Mouse (Mus musculus): ENCODE measurements around the gene Dcaf1.

The Dcaf1 gene

DNA sequence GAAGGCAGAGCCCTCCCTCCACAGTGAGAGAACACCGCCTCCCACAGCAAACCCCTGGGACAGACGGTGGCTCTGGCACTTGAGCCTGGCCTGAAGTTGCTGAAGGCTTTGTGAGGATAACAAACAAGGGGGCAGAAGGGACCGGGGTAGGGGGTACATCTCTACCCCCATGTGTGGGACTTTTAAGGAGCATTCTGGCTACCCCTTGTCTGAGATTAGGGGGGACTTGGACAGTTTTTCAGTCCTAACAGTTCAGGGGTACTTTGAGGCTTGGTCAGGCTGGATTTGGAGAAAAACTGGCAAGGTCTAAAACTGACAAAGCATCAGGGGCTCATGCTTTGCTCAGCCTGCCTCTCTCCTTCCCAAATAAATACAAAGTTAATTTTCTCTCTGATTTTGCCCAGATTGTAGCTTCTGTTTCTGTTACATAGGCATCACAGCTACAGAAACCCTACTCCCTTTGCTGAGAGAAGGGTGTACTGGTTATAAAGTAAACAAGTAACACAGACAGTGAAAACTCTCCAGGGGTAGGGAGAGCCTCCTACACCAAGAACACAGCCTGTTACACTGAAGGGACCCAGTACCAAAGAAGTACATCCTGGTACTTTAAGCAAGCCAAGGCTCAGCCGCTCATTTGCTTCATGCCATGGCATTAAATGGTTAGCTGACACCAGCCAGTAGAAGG lies 59.5 kb downstream of the Dcaf1 start:
- peak; percentile 68 for DNase-seq

DNA sequence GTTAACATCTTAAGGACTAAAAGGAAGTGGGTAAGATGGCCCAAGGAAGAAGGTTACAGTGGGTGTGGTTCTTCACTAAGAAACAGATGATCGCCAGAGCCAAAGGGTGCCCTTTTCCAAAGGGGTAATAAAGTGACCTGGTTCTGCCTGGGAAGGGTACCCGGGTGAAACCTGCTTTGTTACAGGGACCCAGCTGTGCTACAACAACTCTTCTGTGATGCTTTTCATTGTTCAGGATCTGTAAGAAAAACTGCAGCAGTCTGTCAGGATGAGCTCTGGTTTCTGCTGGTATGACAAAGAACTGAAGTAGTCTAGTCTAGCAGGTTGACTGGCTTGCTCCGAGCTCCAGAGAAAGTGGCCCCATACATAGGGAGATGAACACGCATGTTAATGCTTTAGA lies 60.5 kb downstream of the Dcaf1 start:
- peak; percentile 80 for DNase-seq

DNA sequence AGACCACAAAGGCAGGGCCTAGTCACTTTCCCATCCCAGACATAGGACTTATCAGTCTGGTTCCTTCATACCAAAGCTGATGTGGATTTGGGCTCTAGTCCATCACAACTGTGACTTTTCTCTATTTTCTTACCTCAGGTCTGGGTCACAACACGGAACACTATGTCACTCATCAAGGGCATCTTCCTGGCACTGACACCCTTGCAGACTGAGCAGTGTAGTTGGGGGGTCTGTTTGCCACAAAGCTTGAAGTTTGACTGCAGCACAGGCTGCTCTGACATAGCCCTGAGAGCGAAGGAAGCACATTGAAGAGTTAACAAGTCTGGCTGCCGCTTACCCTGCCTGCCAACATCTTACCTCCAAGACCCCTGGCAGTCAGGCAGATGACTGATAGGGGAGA lies 61.4 kb downstream of the Dcaf1 start:
- peak; percentile 80 for DNase-seq

DNA sequence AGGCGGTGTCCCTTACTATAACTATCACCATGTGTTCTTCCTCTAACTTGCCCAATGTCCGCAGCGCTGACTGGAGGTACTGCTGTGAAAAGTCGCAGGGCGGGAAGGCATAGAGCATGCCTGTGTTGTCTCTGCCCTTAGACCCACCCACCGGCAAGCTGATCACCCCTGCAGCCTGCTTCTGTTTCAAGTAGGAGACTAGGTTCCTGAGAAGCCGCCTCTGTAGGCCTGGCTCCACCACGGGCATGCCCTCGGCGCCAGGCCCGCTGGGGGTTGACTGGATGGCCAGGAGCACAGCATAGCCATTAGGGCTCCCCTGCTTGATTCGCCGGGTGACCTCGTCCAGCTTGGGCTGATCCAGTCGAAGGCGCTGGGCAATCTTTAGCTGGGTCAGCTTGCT lies 62.6 kb downstream of the Dcaf1 start:
- DNase-seq = peak; percentile 89

DNA sequence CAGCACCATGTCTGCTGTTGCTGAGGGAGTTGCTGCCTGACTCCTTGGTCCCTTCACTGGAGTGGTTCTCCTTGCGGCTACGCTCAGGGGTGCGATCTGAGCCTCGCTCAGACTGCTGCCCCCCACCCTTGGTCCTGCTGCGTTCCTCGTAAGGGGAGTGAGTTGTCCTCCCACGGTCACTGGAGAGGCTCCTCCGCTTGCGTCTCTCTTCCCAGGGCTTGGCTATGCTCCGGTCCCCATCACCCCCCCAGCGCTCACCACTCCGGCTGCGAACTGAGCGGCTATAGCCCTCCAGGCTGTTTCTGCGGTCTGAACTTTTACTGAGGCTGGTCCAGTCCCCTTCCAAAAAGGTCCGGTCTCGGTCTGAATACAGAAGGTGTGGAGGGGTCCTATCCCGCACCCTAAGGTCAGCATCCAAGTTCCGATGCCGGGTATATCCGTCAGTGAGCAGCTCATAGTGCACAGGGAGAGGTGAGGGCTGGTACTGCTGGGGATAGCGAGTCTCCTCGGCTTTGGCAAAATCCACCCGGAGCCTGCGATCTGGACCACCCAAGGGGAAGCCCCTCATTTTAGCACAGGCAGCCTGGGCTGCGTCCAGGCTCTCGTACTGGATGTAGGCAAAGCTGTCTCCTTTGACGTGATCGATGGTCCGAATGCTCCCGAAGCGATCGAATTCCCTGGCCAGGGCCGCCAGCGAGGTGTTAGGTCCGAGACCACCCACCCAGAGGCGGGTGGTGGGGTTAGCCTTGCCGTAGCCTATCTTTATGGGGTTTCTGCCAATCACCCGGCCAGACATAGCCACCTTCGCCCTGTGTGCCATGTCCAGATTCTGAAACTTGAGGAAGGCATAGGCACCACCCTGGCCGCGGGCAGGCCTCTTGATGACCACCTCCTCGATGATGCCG lies 63.6 kb downstream of the Dcaf1 start:
- peak; percentile 90 for DNase-seq

DNA sequence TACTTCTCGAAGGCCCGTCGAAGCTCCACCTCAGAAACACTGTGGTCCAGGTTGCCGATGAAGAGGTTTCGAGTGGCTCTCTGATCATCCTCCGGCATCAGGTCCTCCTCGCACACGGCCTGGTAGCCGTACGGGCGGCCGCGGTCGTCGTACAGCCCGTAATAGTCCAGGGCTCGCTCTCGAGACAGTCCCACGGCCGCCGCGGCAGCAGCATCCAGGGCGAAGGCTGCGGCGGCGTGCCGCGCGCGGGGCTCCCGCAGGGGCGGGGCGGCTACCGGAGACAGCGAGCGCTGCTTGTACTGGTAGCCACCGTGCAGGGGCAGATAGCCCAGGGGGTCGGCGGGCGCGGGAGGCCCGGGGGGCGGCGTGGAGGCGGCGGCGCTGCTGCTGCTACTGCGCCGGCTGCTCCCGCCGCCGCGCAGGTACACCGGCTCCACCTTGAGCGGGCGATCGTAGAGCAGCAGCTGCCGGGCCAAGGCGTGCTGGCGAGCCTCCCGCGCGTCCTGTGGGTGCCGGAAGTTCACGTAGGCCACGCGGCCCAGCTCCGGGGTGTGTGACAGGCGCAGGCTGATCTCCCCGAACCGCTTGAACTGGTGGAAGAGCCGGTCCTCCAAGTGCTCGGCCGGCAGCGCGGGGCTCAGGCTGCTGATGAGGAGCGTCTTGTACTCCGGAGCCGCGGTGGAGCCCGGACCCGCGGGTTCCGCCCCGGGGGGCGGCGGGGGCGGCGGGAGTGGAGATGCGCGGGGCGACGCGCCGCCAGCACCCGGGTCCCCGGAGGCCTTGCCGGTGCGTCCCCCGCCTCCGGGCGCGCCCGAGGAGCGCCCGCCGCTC lies 64.4 kb downstream of the Dcaf1 start:
- peak; percentile 94 for DNase-seq

DNA sequence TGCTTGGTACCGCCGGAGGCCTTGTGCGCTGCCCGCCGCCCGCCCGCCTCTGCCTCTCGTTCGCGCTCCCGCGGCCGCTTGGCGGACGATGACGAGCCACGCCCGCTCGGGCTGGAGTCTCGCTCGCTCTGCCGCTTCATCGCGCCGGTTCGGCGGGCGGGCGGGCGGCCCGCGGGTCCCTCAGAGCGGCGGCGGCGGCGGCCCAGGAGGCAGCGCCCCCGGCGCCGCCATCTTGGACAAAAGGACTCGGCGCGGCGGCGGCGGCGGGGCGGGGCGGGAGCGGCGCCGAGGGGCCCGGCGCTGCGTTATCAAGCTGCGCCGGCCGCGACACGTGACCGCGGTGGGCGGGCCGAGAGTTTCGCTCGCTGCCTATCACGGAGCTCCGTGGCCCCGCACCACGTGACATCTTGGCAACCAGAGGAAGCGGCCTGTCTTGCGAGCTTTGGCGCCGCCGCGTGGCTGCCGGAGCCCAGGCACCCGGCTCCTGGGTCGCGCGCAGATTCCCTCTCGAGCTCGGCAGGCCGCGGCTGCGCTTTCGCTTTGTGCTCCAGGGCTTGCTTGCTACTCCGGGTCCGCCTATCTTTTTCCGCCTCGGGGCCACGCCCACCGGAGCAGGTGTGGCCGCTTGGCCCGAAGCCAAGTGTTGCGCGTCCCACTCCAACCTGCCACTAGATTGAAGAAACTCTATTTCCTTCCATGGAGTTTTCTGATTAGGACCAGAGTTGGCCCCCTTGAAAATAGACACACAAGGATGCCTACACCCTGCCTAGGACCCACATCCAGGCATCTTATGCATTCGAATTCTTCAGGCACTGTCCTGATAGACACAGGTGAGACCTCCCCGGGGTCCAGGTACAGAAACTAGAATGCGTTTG lies 65.4 kb downstream of the Dcaf1 start, which contains the start of gene Rbm15b:
Gene Rbm15b, minus strand, starts transcription at position 601 of the 875 bp plus-strand sequence.
- peak; percentile 100 for DNase-seq

DNA sequence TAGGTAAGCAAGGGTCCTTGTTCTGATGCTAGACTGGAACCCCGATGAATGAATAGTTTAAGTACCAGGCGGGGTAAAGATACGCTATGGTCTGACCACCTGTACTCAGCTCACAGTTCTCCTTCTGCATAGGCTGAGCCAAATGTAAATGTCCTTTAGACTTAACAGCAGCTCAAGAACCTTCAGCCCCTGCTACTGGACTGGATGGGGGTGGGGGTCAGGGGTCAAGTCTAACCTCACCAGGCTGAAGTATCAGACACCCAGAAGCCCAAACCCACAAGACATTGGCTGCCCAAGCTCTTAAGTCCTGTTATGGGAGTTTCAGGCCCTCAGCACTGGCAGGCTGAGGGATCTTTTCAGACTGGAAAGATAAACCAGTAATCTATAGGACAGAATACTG lies 66.7 kb downstream of the Dcaf1 start:
- peak; percentile 87 for DNase-seq

DNA sequence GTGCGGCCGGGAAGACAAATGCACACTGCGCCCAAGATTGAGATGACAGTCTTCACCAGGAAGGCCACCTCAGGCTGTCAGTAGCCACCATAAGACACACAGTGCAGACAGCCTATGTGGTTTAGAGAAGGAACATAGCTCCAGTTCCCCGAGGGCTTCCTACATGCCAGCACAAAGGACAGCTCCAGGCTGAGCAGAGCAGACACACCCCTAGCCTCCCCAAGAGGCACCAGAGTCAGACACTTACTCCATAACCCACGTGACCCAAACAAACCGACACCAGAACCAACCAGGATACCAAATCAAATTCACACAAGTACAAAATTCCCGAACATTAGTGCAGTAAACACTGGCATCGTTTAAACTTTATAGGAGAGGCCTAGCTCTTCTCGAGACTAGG lies 67.6 kb downstream of the Dcaf1 start:
- peak; percentile 87 for DNase-seq

DNA sequence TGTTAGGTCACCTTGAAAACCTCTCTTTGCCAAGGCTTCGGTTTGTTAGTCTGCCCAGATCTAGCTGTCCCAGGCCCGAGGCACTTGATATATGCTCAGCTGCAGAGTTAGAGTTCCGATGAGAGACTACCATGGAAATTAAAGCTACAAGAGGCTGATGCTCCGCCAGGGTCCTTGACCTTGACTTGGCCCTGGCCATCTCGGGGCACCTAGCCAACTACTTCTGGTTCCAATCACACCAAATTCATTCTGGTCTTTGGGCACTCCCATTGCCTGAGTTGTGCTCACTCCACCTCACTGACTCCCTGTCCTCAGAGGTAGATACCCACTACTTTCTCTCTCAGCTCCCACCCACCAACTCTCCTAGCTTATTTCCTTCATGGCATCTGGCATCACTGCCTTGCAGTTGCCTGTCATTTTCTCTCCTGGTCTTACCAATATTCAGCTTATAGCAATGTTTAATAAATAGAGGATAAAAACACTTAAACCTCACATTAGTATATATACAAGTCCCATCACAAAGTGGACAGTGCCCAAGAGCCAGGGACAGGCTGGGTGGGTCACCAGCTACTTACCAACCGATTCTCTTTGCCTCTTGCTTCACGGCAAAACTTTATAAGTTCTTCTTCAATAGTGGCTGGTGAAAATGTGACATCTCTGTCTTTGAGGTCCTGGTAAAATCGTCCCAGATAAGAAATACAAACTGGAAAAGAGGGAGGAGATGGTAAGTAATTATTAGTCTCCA lies 69.0 kb downstream of the Dcaf1 start:
- DNase-seq = peak; percentile 91

DNA sequence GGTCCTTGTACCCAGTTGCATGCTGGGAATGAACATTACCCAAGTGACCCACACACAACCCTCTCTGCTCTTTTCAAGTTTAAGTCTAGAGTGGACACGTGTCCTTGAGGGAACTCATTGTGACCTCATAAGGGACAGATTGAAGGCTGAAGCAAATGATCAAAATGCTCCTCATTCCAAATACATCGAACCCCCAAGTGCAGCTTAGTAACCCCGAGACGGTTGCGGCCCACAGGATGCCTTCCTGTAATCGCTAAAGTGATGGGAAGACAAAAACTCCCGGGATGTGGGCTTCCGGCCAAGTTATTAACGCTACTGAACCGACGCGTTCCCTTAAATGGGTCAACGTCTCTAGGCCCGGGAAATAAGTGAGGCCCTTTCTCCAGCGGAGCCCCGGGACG lies 69.7 kb downstream of the Dcaf1 start:
- DNase-seq = no peak

DNA sequence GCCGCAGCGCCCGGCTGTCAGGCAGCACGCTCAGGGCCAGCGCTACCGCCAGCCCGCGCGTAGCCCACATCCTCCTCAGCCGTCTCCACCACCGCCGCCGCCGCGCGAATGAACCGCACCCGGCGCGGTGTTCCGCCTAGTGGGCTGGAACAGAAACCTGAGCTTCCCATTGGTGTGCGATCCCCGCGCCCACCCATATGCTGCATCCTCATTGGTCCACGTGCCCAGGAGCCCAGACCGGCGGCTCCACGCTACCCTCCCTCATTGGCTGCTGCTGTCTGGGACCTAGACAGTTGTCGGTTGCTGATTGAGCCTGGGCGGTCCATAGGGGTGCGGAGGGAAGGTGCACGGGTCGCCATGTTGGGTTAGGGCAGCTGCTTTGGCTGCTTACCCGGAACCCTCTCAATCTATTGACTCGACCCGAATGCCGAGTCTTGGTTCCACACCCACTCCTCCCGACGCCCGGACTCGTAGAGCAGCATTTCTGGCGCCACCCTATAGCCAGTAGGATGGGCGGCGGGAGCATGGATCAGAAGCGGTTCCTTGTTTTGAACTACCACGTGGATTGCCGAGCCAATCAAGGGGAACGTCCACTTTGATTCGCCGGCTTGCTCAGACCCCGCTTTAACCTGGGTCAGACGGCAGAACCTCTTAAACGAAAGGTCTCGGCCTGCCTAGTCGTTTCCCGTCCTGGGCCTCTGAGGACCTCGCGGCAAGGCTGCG lies 70.3 kb downstream of the Dcaf1 start, which contains the start of gene Manf:
Gene Manf, minus strand, starts transcription at position 151 of the 723 bp plus-strand sequence.
- peak; percentile 100 for DNase-seq

DNA sequence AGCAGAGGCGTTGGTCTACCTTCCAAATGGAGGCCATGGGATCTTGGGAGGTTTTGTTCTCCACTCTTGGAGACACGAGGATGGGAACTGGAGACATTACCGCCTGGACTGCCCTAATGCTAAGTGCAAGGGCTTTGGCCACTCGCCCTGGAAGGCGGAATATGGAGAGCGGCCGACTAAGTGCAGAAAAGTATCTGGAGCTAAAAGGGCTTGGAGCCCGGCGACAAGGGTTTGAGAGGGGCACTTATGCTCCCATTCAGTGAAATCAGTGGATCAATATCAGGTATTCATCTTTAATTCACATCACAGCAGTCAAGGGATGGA lies 70.8 kb downstream of the Dcaf1 start:
- no peak for DNase-seq

DNA sequence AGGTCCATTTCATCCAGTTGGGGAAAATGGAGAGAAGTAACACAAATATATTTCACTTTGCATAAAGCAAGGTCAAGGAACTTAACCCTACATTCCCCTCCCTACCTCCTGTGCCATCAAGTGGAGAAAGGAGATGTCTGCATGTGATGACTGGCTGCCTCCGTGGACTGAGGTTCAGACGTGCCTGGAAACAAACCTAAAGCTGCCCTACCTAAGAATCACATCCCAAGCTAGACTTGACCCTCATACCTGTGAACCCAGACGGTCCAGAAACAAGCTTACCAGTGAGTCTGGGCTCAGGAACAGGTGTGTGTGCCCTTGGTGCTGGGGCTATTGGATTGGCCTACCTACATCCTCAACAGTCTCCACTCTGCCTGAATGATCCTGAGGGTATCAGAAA lies 71.7 kb downstream of the Dcaf1 start:
- no peak for DNase-seq

DNA sequence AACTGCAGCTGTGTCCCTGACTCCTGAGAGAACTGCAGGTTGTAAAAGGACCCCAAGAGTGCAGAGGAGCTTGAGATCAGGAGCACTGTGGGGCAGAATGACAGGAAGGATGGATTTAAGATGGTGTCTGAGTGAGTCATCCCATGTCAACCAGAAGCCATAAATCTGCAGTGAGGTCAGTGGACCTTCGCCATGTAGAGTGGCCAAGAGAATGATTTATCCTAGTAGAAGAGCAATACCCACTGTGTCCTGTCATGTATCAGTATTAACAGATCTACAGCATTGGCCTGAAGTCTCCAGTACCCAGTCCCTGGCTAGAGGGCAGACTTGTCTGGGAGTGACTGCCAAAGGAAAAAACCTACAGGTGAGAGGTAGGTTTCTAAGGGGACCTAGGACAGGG lies 77.2 kb downstream of the Dcaf1 start:
- DNase-seq = no peak

DNA sequence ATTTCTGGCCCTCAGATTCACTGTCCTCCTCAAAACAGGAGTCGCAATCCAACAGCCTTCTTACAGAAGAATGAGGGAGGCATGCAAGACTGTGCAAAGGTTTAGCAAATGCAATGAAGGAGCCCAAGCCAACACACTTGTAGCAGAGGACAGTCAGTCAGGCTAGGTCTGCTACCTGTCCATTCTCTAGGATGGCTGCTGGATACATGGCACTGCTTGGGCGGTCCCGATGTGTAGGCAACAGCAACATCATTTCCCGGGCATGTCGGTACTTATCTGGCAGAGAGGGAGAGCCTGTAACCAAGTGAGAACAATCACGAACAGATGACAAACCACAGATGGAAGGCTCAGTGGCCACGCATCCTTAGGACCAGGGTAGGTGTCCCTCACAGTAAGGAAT lies 79.9 kb downstream of the Dcaf1 start:
- peak; percentile 80 for DNase-seq

DNA sequence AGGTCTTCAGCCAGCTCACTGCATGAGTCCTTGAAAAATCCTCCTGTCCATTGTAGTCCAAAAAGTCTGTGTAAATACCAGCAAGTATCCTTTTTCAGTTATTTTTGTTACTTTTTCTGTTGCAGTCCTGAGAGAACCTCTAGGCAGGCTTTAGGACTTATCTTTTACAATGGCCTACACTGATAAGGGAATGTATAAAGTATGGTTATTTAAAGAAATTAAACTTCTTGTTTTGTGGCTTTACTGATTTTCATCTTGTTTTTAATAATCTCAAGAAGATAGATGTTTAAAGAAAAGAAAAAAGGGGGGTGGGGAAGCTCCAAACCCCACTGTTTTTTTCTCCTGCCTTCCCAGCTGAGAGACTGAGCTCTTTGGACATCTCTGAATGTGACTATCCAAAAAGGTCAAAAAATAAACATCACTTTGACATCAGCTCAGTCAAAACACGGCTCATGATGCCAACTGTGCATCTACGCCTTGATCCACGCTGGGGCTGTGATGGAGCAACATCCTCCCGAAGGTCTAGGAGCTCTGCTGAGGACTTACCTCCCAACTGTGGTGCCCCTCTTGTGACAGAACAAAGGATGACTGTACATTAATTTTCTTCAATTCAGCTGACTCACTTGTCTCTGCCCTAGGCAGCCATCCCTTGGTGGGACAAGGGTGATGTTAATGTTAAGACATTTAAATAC lies 81.6 kb downstream of the Dcaf1 start:
- DNase-seq = peak; percentile 25

DNA sequence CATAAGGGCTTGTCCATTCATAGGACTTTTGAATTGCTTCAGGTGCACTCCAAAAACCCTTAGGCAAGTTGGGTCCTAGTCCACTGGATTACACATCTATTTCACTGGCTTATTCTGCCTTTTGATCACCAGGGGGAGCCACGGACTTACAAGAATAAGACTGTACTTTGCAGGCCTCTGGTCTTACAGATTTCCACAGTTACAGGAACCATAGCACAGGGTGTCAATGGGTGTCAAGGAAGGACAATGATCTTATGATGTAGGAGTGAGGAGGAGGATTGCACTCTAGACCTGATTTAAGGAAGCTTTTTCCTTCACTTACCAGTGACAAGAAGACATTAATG lies 82.1 kb downstream of the Dcaf1 start:
- peak; percentile 87 for DNase-seq

DNA sequence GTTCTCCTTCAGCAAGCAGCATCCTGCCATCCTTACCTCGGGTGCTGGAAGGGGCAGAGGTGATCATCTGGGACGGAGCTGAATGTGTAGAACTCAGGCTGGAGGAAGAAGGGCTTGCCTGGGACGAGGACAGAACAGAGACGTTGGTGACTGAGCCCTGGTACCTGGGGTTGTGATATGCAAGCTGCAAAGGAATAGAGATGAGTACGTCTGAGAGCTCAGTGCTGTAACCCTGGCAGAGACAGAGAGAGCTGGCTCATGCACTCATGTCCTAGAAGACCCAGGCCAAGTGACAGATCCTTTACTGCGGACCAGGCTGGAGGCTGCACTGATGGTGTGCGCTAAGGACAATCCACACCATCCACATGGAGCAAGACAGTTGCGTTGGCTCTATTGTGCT lies 84.9 kb downstream of the Dcaf1 start:
- peak; percentile 76 for DNase-seq

DNA sequence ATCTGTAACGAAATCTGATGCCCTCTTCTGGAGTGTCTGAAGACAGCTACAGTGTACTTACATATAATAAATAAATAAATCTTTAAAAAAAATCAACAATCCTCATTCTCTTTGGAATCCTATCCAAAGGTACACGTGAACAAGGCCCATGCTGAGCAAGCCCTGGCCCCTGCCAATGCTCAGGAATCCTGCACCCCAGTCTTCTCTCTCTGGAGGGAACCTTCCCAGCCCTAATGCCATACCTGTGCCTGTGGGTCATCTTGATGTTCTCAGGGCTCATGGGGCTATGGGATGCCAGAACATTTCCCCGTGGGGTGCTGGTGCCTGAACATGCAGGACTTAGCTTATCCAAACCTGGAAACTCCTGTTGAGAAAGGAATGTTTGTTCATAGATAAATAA lies 86.5 kb downstream of the Dcaf1 start:
- peak; percentile 83 for DNase-seq

Measured in heart, adult 11 months (tissue).